8 mouse cellular contexts compared by ENCODE assay signal in the genomic region with DNA sequence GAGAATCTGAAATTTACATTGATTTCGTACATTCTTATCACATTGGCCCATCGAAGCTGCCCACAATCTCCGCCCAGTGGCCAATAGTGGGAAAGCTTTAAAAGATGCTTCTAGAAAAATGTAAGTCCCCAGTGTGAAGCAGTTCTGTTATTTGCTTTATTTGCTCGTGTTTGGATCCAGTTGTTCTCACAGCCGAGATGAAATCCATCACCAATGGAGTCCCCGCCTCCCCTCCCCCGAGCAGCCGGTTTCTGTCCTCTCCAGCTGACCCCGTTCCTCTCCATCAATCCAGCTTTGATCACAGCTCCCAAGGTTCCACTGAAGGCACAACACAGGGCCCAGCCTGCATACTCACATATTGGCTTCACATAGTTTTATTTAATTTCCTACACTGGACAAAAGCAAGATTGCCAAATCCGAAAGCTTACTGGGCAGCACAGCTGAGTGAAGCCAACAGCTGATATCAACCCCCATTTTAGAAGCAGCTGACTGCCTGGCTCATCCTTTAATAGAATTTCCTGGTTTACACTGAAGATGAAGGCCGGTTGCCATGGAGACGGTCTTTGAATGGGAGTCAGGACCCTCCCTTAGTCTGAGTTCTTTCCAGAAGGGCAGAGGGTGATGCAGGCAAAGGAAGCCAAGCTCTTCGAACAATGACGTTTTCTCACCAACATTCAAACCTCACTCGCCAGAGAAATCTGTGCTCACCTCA.
A peak's percentile ranks its signal among the peaks of the same experiment; 100 is the strongest.
DNase-seq lines count a peak whose midpoint lies in the region; ATAC-seq lines count a peak whose summit lies in the region.

No protein-coding gene starts in this region.

- peak; percentile 14 for DNase-seq in CD4-positive, CD25-positive, alpha-beta regulatory T cell, adult 2 months (ENCODE audit: low read depth, low spot score)
- DNase-seq in lung, postnatal 36 days: no peak
- DNase-seq in induced T-regulatory cell, adult 2 months (ENCODE audit: low read depth): peak; percentile 26
- DNase-seq in retina, embryonic 14.5 days (ENCODE audit: low spot score): peak; percentile 73
- no peak for DNase-seq in adrenal gland, adult 18-20 months (ENCODE audit: low spot score in 2 of 2)
- no peak for DNase-seq in c-Kit-positive CD71-positive TER-119-positive erythroid progenitor cells, embryonic 14.5 days (ENCODE audit: low spot score)

- H3K9ac ChIP-seq in lung, embryonic 16.5 days (ENCODE audit: low read length): no peak overlapping the region

- no peaks in the 10 kb centered on the region for H3K36me3 ChIP-seq in lung, embryonic 16.5 days (ENCODE audit: control insufficient read depth, insufficient read depth, low read length)

- ATAC-seq in CD4-positive, CD25-positive, alpha-beta regulatory T cell, adult 4 months: no peak
- ATAC-seq in lung, embryonic 16.5 days (ENCODE audit: low read depth): peak; percentile 23; the same call in 1 of the 2 replicates

- H3K4me2 ChIP-seq in lung, embryonic 16.5 days (ENCODE audit: low read depth, low read length): no peak overlapping the region

- H3K9me3 ChIP-seq in lung, embryonic 16.5 days (ENCODE audit: control insufficient read depth, low read length): no peaks in the 10 kb centered on the region

- no peaks in the 10 kb centered on the region for H3K27me3 ChIP-seq in lung, embryonic 16.5 days (ENCODE audit: control insufficient read depth, insufficient read depth, low read depth, low read length)

- H3K27ac ChIP-seq in lung, embryonic 16.5 days (ENCODE audit: low read length): no peak overlapping the region

- H3K4me3 ChIP-seq in lung, embryonic 16.5 days (ENCODE audit: low read length): no peak overlapping the region

- H3K4me1 ChIP-seq in lung, embryonic 16.5 days (replicated peaks; ENCODE audit: control insufficient read depth, insufficient read depth, low read length): no peaks in the 10 kb centered on the region

- WGBS in lung, embryonic 16.5 days: 52% methylated on average over 15 of the region's 15 CpGs

Comparison
In these comparisons a context has a peak if more than half of its experiments do, and no peak if none do; other contexts are left out.
1. DNase-seq: peak in CD4-positive, CD25-positive, alpha-beta regulatory T cell, adult 2 months (single experiment), induced T-regulatory cell, adult 2 months (single experiment) and retina, embryonic 14.5 days (single experiment); none in lung, postnatal 36 days (single experiment), adrenal gland, adult 18-20 months (0 of 2) and c-Kit-positive CD71-positive TER-119-positive erythroid progenitor cells, embryonic 14.5 days (single experiment).